Mouse (Mus musculus) kidney, adult 2 months (tissue): ENCODE measurements around the gene Cox7a2l.

ENCODE experiments used
- CTCF ChIP-seq: fragments of 200-500 bp; conservative IDR thresholded peaks from 2 replicates; pipeline ENCODE4 v1.5.1; 2011; ENCODE audit warnings: low read depth, mild to moderate bottlenecking, control low read depth, low read length, moderate library complexity, mixed read lengths; ENCODE audit not compliant: insufficient read depth, insufficient read length
- POLR2A ChIP-seq: fragments of 200-500 bp; IDR thresholded peaks from one replicate; pipeline ENCODE4 v1.6.1; 2011; ENCODE audit warnings: low read depth, low read length, control low read depth

- TF ChIP-seq POLR2A = no peak
- no peak for TF ChIP-seq CTCF
Observed at GRCm38 (mm10) chr17:83548501-83549233, 31.5 kb upstream of the Cox7a2l start.
